Mouse (Mus musculus): Measurements from ENCODE around the gene Olfr71.

- TF ChIP-seq CTCF (IDR thresholded peaks at IDR 0.05; ENCODE audit: low read depth, low read length) (no peak), POLR2A (IDR thresholded peaks at IDR 0.05; ENCODE audit: extremely low read depth, insufficient read depth, low read length) (no peak)
These were observed 43.6 kb downstream of the Olfr71 start for GRCm38 (mm10) chr4:43666412-43666811.

Measured in liver, adult 2 months (tissue).